Mouse (Mus musculus) hindbrain, embryonic 13.5 days (tissue): ENCODE results near the gene Zfp106. TPM values are rescaled to one million over a fixed set of nuclear protein-coding genes. Genes with fewer than 3 reads are reported as not detected.
"Not testable (repeated sequence)": the region's sequence is repeated elsewhere in the genome, so short reads cannot be mapped to it uniquely, and the experiment has no call there.

Source experiments
- ATAC-seq: fragments of 200-750 bp; cut with Nextera tagmentation; 2 replicates; pipeline ENCODE4 v1.8.0; 2017; ENCODE audit warnings: moderate TSS enrichment; ENCODE audit not compliant: low FRiP score
- H3K27ac ChIP-seq: fragments of 300-500 bp; sonication (generic); 2 replicates; pipeline ENCODE4 v1.5.1; 2015; ENCODE audit warnings: inconsistent platforms, mild to moderate bottlenecking, moderate library complexity
- H3K27me3 ChIP-seq: fragments of 300-500 bp; sonication (generic); 2 replicates; pipeline ENCODE4 v1.6.1; 2015; ENCODE audit warnings: mild to moderate bottlenecking, inconsistent platforms
- H3K36me3 ChIP-seq: fragments of 300-500 bp; sonication (generic); 2 replicates; pipeline ENCODE4 v1.6.1; 2015; ENCODE audit warnings: mild to moderate bottlenecking, inconsistent platforms
- H3K4me1 ChIP-seq: fragments of 300-500 bp; sonication (generic); replicated peaks from 2 replicates; pipeline ENCODE4 v1.6.1; 2015; ENCODE audit warnings: inconsistent platforms
- H3K4me2 ChIP-seq: fragments of 300-500 bp; sonication (generic); 2 replicates; pipeline ENCODE4 v1.6.1; 2015; ENCODE audit warnings: inconsistent platforms, mild to moderate bottlenecking, moderate library complexity
- H3K4me3 ChIP-seq: fragments of 300-500 bp; sonication (generic); 2 replicates; pipeline ENCODE4 v1.5.1; 2015; ENCODE audit warnings: mild to moderate bottlenecking, inconsistent platforms
- H3K9ac ChIP-seq: fragments of 300-500 bp; sonication (generic); 2 replicates; pipeline ENCODE4 v1.6.1; 2015; ENCODE audit warnings: mild to moderate bottlenecking, inconsistent platforms
- H3K9me3 ChIP-seq: fragments of 300-500 bp; sonication (generic); 2 replicates; pipeline ENCODE4 v1.6.1; 2016; ENCODE audit warnings: inconsistent platforms
- WGBS: fragments of 180-500 bp; shearing (Covaris S2); methylation state at CpG from one replicate; pipeline ENCODE4 v1.1.7; 2015; 5-methylcytosine and 5-hydroxymethylcytosine counted together
- polyA plus RNA-seq: library from polyadenylated mRNA; unstranded; fragments of >200 nt; fragmentation: Nextera tagmentation; extraction: Ambion mirVana; gene quantifications from 2 replicates; pipeline ENCODE4 v1.2.1, GENCODE M21; 2015

The Zfp106 gene
- polyA plus RNA-seq, 1 experiment from 2014 or later = 44.2 TPM

DNA sequence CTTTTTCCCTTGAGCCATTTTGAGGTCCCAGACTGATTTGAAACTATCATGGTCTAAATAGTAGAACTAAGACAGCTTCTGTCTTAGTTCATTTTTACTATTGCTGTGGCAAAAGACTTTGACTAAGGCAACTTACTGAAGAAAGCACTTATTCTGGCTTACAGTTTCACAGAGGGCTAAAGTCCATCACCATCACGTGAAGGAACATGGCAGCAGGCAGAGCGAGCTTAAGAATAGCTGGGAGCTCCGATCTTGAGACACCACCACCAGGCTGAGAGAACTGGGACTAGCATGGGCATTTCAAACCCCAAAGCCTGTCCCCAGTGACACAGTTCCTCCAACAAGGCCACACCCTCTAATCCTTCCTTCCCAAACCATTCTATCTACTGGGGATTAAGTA, 7.4 kb upstream of the Zfp106 start:
- no peak overlapping the region for H3K4me2 ChIP-seq
- no peak overlapping the region for H3K9ac ChIP-seq
- H3K4me1 ChIP-seq = peaks cover 23% of the 10 kb centered on the region
- H3K27me3 ChIP-seq = no peaks in the 10 kb centered on the region
- no peak overlapping the region for H3K27ac ChIP-seq
- 97% methylated on average over 3 of the region's 3 CpGs for WGBS
- H3K36me3 ChIP-seq = peaks cover 10% of the 10 kb centered on the region
- no peaks in the 10 kb centered on the region for H3K9me3 ChIP-seq
- no peak for ATAC-seq
- no peak overlapping the region for H3K4me3 ChIP-seq

GRCm38 (mm10) chr2:120567798-120568320, 4.2 kb upstream of the Zfp106 start:
- under 1% methylated on average over 22 of the region's 22 CpGs for WGBS
- ATAC-seq = peak; percentile 78
- Histone ChIP-seq H3K27ac (peak overlapping the region; percentile 76), H3K4me2 (peak overlapping the region; percentile 73), H3K27me3 (no peaks in the 10 kb centered on the region), H3K4me3 (peak overlapping the region; percentile 77), H3K9ac (peak overlapping the region; percentile 83), H3K9me3 (no peaks in the 10 kb centered on the region), H3K4me1 (peaks cover 28% of the 10 kb centered on the region), H3K36me3 (peaks cover 10% of the 10 kb centered on the region)

DNA sequence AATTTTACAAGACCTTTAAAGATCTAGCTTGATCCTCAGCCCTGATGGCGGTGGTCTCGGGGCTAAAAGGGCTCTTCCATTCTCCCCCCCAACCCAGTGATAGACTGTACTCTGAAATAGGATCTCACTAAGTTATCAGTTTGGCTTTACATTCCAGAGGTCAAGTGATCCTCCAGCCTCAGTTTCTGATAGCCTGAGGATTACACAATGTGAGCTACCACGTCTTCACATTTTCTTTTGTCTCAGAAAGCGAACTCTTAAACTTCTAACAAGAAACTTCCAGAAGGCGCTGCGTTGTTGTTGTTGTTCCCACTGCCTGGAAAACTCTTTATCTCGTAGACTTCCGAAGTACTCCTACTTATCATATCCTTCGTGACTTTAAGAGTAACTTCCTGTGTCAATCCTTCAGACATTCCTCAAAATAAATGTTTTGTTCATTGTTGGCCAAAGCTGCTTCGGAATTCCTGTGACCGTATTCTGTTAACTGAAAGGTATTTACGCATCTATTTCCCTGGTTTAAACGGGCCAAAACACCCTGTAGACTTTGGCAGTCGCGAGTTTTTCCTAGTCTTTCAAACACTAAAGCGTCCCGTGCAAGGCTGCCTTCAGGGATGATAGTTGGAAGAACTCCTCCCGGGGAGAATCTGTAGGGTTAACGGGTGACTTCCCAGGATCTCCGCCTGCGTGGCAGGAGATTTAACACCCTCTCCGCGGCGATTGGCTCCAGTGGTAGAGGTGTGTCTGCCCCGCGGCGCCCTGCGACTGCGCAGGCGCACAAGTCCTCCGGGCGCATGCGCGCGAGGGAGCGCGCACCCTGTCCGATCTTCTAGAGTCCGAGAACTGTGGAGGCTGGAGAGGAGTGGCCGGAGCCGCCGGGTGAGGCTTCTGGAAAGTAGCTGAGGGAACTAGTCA, 3.5 kb upstream of the Zfp106 start, which contains the start of gene Snap23:
Snap23 (plus strand) TSS at position 786 of the 912 bp plus-strand sequence.
- Histone ChIP-seq H3K9me3 (no peaks in the 10 kb centered on the region), H3K4me2 (peak within 1 kb of the TSS; percentile 73), H3K4me1 (peaks cover 33% of the 10 kb centered on the region), H3K27me3 (no peaks in the 10 kb centered on the region), H3K4me3 (peak within 1 kb of the TSS; percentile 77), H3K36me3 (peaks cover 10% of the 10 kb centered on the region), H3K9ac (peak within 1 kb of the TSS; percentile 83), H3K27ac (peak within 1 kb of the TSS; percentile 76)
- peak; percentile 94 for ATAC-seq
- WGBS = 2% methylated on average over 42 of the region's 42 CpGs

DNA sequence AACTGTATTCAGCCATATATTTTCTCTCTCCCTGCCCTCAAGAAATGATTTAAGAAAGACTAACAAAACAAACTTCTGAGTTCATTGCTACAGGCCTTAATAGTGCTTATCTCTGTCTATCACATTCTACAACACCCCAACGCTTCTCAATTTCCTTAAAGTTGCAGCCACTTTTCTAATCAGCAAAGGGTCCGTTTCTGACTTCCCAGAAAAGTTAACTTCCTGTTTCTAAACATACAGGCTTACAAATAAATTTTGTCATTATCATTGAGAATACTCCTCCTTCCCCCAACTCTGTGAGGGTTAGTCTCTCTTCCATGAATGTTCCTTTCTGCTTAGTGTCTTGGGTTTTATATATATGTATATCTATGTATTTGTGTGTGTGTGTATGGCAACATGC, 1.7 kb upstream of the Zfp106 start:
- WGBS = 87% methylated on average over 2 of the region's 2 CpGs

DNA sequence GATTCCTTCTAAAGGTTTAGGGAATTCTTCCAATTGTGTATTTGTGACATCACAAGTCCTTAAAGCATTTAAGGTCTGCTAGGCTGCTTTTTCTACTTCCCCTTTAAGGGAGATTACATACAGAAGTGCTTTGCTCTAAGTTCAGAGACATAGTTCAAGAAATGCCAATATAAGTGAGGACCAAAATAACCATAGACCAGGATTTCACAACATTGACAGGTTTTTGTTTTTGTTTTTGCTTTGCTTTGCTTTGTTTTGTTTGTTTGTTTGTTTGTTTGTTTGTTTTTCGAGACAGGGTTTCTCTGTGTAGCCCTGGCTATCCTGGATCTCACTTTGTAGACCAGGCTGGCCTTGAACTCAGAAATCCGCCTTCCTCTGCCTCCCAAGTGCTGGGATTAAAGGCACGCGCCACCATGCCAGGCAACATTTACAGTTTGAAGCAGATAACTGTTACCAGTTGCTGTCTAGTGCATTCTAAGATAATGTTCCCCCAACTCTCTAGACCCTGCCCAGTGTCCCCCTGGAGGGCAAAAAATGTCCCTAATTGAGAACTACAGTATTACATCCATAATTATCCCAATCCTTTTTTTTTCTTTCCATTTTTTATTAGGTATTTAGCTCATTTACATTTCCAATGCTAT, 1.0 kb upstream of the Zfp106 start:
- not testable (repeated sequence) for H3K9me3 ChIP-seq, H3K9ac ChIP-seq, ATAC-seq, H3K27me3 ChIP-seq, H3K4me3 ChIP-seq, H3K36me3 ChIP-seq, H3K27ac ChIP-seq, H3K4me2 ChIP-seq
- H3K4me1 ChIP-seq = peaks cover 43% of the 10 kb centered on the region
- WGBS = 98% methylated on average over 4 of the region's 4 CpGs

More for the DNA sequence above, 1.7 kb upstream of the Zfp106 start:
- H3K9ac ChIP-seq = no peak overlapping the region
- no peak overlapping the region for H3K4me3 ChIP-seq
- no peak for ATAC-seq
- H3K4me2 ChIP-seq = no peak overlapping the region
- no peaks in the 10 kb centered on the region; the same call in 1 of the 2 replicates for H3K36me3 ChIP-seq
- no peak overlapping the region for H3K27ac ChIP-seq
- no peaks in the 10 kb centered on the region for H3K27me3 ChIP-seq
- no peaks in the 10 kb centered on the region for H3K9me3 ChIP-seq
- H3K4me1 ChIP-seq = peaks cover 43% of the 10 kb centered on the region

DNA sequence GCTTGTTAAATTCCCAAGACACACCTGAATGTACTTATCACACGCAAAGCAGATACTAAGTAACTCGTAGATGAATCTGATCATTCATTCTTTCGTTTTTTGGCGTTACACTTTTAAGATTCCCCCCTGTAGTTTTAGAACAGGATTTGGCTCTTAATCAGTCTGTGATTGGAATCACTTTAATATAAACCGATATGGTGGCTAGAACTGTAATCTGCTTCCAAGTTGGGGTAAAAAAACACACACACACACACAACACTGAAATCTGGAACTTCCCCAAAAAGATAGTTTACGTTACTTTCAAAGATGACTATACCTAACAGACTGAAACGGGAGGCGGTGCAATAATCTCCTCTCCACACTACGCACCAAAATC, 796 bp downstream of the Zfp106 start:
- H3K9ac ChIP-seq = peak overlapping the region; percentile 92
- WGBS = 27% methylated on average over 9 of the region's 9 CpGs
- H3K4me2 ChIP-seq = peak overlapping the region; percentile 80
- no peaks in the 10 kb centered on the region for H3K27me3 ChIP-seq
- H3K27ac ChIP-seq = no peak overlapping the region; the same call in 1 of the 2 replicates
- no peaks in the 10 kb centered on the region for H3K9me3 ChIP-seq
- no peak for ATAC-seq
- H3K4me1 ChIP-seq = peaks cover 25% of the 10 kb centered on the region
- H3K36me3 ChIP-seq = no peaks in the 10 kb centered on the region; the same call in 1 of the 2 replicates
- peak overlapping the region; percentile 89 for H3K4me3 ChIP-seq

DNA sequence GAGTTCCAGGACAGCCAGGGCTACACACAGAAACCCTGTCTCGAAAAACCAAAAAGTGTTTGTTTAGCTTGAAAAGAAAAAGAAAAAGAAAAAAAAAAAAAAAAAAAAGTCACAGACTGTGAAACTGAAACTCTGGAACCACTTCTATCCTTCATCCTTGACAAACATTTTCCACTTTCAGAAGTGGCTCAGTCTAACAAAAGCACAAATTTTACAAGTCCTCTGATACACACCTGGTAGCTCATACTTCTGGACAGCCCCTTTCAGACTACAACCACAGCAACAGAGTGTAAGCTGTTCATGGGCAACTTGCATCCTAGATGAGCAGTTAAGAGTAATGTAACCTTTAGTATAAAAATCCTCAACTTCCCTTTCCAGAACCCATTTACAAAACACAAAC, 2.1 kb downstream of the Zfp106 start:
- no peak for ATAC-seq
- no peak overlapping the region for H3K4me3 ChIP-seq
- 94% methylated on average over 1 of the region's 1 CpGs for WGBS
- peaks cover 19% of the 10 kb centered on the region for H3K4me1 ChIP-seq
- no peaks in the 10 kb centered on the region for H3K27me3 ChIP-seq
- no peak overlapping the region for H3K9ac ChIP-seq
- H3K27ac ChIP-seq = no peak overlapping the region
- H3K9me3 ChIP-seq = no peaks in the 10 kb centered on the region
- H3K4me2 ChIP-seq = no peak overlapping the region
- no peaks in the 10 kb centered on the region; the same call in 1 of the 2 replicates for H3K36me3 ChIP-seq

- no peaks in the 10 kb centered on the region for H3K27me3 ChIP-seq
- no peak overlapping the region for H3K9ac ChIP-seq
- H3K27ac ChIP-seq = no peak overlapping the region
- no peak overlapping the region for H3K4me3 ChIP-seq
- H3K9me3 ChIP-seq = no peaks in the 10 kb centered on the region
- peaks cover 9% of the 10 kb centered on the region for H3K36me3 ChIP-seq
- ATAC-seq = no peak
- 87% methylated on average over 3 of the region's 3 CpGs for WGBS
- H3K4me1 ChIP-seq = peaks cover 19% of the 10 kb centered on the region
- H3K4me2 ChIP-seq = no peak overlapping the region
Observed at GRCm38 (mm10) chr2:120558813-120559212, 4.8 kb downstream of the Zfp106 start.

GRCm38 (mm10) chr2:120556868-120557267, 6.8 kb downstream of the Zfp106 start:
- Histone ChIP-seq H3K27me3 (no peaks in the 10 kb centered on the region), H3K9ac (no peak overlapping the region), H3K4me1 (peaks cover 7% of the 10 kb centered on the region; the same call in 1 of the 2 replicates), H3K36me3 (peaks cover 24% of the 10 kb centered on the region), H3K27ac (no peak overlapping the region), H3K4me3 (no peak overlapping the region), H3K4me2 (no peak overlapping the region), H3K9me3 (no peaks in the 10 kb centered on the region)
- WGBS = 80% methylated on average over 3 of the region's 3 CpGs
- ATAC-seq = no peak

GRCm38 (mm10) chr2:120544732-120545131, 18.9 kb downstream of the Zfp106 start:
- H3K9me3 ChIP-seq = no peaks in the 10 kb centered on the region
- peaks cover 5% of the 10 kb centered on the region for H3K4me1 ChIP-seq
- H3K27ac ChIP-seq = no peak overlapping the region
- H3K4me3 ChIP-seq = no peak overlapping the region
- no peaks in the 10 kb centered on the region for H3K27me3 ChIP-seq
- 98% methylated on average over 2 of the region's 2 CpGs for WGBS
- ATAC-seq = no peak
- H3K4me2 ChIP-seq = no peak overlapping the region
- peaks cover 34% of the 10 kb centered on the region for H3K36me3 ChIP-seq
- no peak overlapping the region for H3K9ac ChIP-seq

GRCm38 (mm10) chr2:120539778-120540208, 23.9 kb downstream of the Zfp106 start:
- no peaks in the 10 kb centered on the region for H3K27me3 ChIP-seq

GRCm38 (mm10) chr2:120539333-120539732, 24.3 kb downstream of the Zfp106 start:
- Histone ChIP-seq H3K36me3 (peaks cover 23% of the 10 kb centered on the region), H3K27ac (peak overlapping the region; percentile 79), H3K9ac (no peak overlapping the region), H3K9me3 (no peaks in the 10 kb centered on the region), H3K4me3 (peak overlapping the region; percentile 5; the same call in 1 of the 2 replicates), H3K27me3 (no peaks in the 10 kb centered on the region), H3K4me2 (peak overlapping the region; percentile 26; the same call in 1 of the 2 replicates), H3K4me1 (peaks cover 13% of the 10 kb centered on the region)
- ATAC-seq = peak; percentile 73; the same call in 1 of the 2 replicates
- 38% methylated on average over 3 of the region's 3 CpGs for WGBS

More at GRCm38 (mm10) chr2:120539778-120540208, 23.9 kb downstream of the Zfp106 start:
- Histone ChIP-seq H3K4me3 (0 out of 2 replicates have a peak overlapping the region, but pooled peaks have one; percentile 5), H3K9ac (no peak overlapping the region), H3K4me1 (peaks cover 13% of the 10 kb centered on the region), H3K27ac (peak overlapping the region; percentile 79), H3K36me3 (peaks cover 23% of the 10 kb centered on the region), H3K4me2 (peak overlapping the region; percentile 26; the same call in 1 of the 2 replicates), H3K9me3 (no peaks in the 10 kb centered on the region)
- 10% methylated on average over 1 of the region's 1 CpGs for WGBS
- peak; percentile 89 for ATAC-seq
